Mouse (Mus musculus) heart, postnatal 25 days (tissue): ENCODE measurements around the gene Wdcp. TPM values are rescaled to one million over a fixed set of nuclear protein-coding genes. Genes with fewer than 3 reads are reported as not detected.

ENCODE experiments used
- DNase-seq: peaks from one replicate; pipeline ENCODE4 v3.0.0; 2022; ENCODE audit warnings: low spot score
- intact Hi-C: fragments of 180-260 bp; cut with DNase I; formaldehyde crosslinking; loops from one replicate; pipeline ENCODE4 v1.15.1; 2025
- total RNA-seq, 2 experiments: library from RNA; stranded (reverse); gene quantifications; 2 replicates each; pipeline ENCODE4 v1.2.3; 2021

Gene Wdcp
- total RNA-seq, 2 experiments from 2014 or later, result 8.4 to 8.5 TPM

GRCm38 (mm10) chr12:4906951-4907906 lies 64.1 kb downstream of the Wdcp start, which contains the start of gene Ubxn2a:
TSS of gene Ubxn2a (minus strand) at chr12:4907705.
- intact Hi-C loops, result no loop called here
- DNase-seq, result peak; percentile 87

- DNase-seq, result no peak
- intact Hi-C loops, result no loop called here
These were observed 65.3 kb downstream of the Wdcp start for GRCm38 (mm10) chr12:4908391-4908790.

Other genes starting within 250 kb of the Wdcp start
- gene Fam228a, start 104.9 kb upstream of the Wdcp start, total RNA-seq, result under 1 TPM in 1 of 2 experiments, not detected in 1; 0.08 TPM
- gene Pfn4, start 74.3 kb upstream of the Wdcp start, total RNA-seq, result 1 to 10 TPM; 1.9 to 2.2 TPM
- 1 to 10 TPM; 2.5 TPM for gene Fam228b, start 74.0 kb upstream of the Wdcp start, total RNA-seq
- gene Sf3b6, start 25.8 kb upstream of the Wdcp start, total RNA-seq, result 10 to 100 TPM; 44.2 to 51.2 TPM
- gene Fkbp1b, start 1.7 kb upstream of the Wdcp start, total RNA-seq, result 1 to 10 TPM in 1 of 2 experiments, under 1 TPM in 1; 0.73 to 1.7 TPM
- gene Mfsd2b, start 31.1 kb downstream of the Wdcp start, total RNA-seq, result under 1 TPM; 0.64 to 0.73 TPM
- 10 to 100 TPM; 66.1 to 71.8 TPM for gene Ubxn2a, start 64.4 kb downstream of the Wdcp start, total RNA-seq
- gene Atad2b, start 74.0 kb downstream of the Wdcp start, total RNA-seq, result 10 to 100 TPM; 16.4 TPM